Mouse (Mus musculus): ENCODE measurements at regions not wholly inside any gene's neighbourhood (a gene's known extent, or its start where the extent isn't known, plus 50 kb on each side); places are given as distances from the start of the nearest gene placed in this dataset.
"Not testable (repeated sequence)": the region's sequence is repeated elsewhere in the genome, so short reads cannot be mapped to it uniquely, and the experiment has no call there.

GRCm38 (mm10) chr4:3059511-3060054 is 107.5 kb upstream of the Vmn1r2 start:
- no peak overlapping the region for H3K27ac ChIP-seq (replicated peaks; ENCODE audit: low read depth, low read length)
- no peak overlapping the region for H3K9ac ChIP-seq (ENCODE audit: low read depth, low read length)
- H3K4me3 ChIP-seq (ENCODE audit: low read depth, low read length): no peak overlapping the region
- peak; percentile 7; the same call in 1 of the 2 replicates for ATAC-seq (ENCODE audit: low read depth)
- H3K4me1 ChIP-seq (ENCODE audit: control insufficient read depth, insufficient read depth, low read length): no peaks in the 10 kb centered on the region
- H3K4me2 ChIP-seq (ENCODE audit: low read depth, low read length): no peak overlapping the region
- 51% methylated on average over 2 of the region's 2 CpGs for WGBS
- no peak for DNase-seq (ENCODE audit: low spot score)
- no peaks in the 10 kb centered on the region for H3K27me3 ChIP-seq (replicated peaks; ENCODE audit: control insufficient read depth, insufficient read depth, low read length)
- H3K9me3 ChIP-seq (ENCODE audit: control insufficient read depth, low read length): peaks cover 66% of the 10 kb centered on the region
- H3K36me3 ChIP-seq (ENCODE audit: control insufficient read depth, insufficient read depth, low read length): no peaks in the 10 kb centered on the region

GRCm38 (mm10) chr4:3062027-3062605 is 105.0 kb upstream of the Vmn1r2 start:
- no peak for DNase-seq (ENCODE audit: low spot score)
- Histone ChIP-seq H3K36me3 (ENCODE audit: control insufficient read depth, insufficient read depth, low read length) (no peaks in the 10 kb centered on the region), H3K4me3 (ENCODE audit: low read depth, low read length) (no peak overlapping the region), H3K27me3 (replicated peaks; ENCODE audit: control insufficient read depth, insufficient read depth, low read length) (no peaks in the 10 kb centered on the region), H3K4me2 (ENCODE audit: low read depth, low read length) (no peak overlapping the region), H3K9ac (ENCODE audit: low read depth, low read length) (no peak overlapping the region), H3K27ac (replicated peaks; ENCODE audit: low read depth, low read length) (no peak overlapping the region), H3K4me1 (ENCODE audit: control insufficient read depth, insufficient read depth, low read length) (no peaks in the 10 kb centered on the region), H3K9me3 (ENCODE audit: control insufficient read depth, low read length) (peaks cover 74% of the 10 kb centered on the region)
- WGBS: 67% methylated on average over 2 of the region's 2 CpGs
- no peak for ATAC-seq (ENCODE audit: low read depth)

- Histone ChIP-seq H3K4me1 (ENCODE audit: control insufficient read depth, insufficient read depth, low read length) (no peaks in the 10 kb centered on the region), H3K27ac (replicated peaks; ENCODE audit: low read depth, low read length) (no peak overlapping the region), H3K9ac (ENCODE audit: low read depth, low read length) (no peak overlapping the region), H3K36me3 (ENCODE audit: control insufficient read depth, insufficient read depth, low read length) (no peaks in the 10 kb centered on the region), H3K27me3 (replicated peaks; ENCODE audit: control insufficient read depth, insufficient read depth, low read length) (no peaks in the 10 kb centered on the region), H3K4me2 (ENCODE audit: low read depth, low read length) (no peak overlapping the region), H3K9me3 (ENCODE audit: control insufficient read depth, low read length) (peaks cover 85% of the 10 kb centered on the region), H3K4me3 (ENCODE audit: low read depth, low read length) (no peak overlapping the region)
- no peak for ATAC-seq (ENCODE audit: low read depth)
- 49% methylated on average over 3 of the region's 3 CpGs for WGBS
- DNase-seq (ENCODE audit: low spot score): no peak
Measured at GRCm38 (mm10) chr4:3063966-3064365, 103.2 kb upstream of the Vmn1r2 start.

GRCm38 (mm10) chr4:3064571-3064970 is 102.5 kb upstream of the Vmn1r2 start:
- Histone ChIP-seq H3K9me3 (ENCODE audit: control insufficient read depth, low read length) (peaks cover 85% of the 10 kb centered on the region), H3K27me3 (replicated peaks; ENCODE audit: control insufficient read depth, insufficient read depth, low read length) (no peaks in the 10 kb centered on the region), H3K4me3 (ENCODE audit: low read depth, low read length) (no peak overlapping the region), H3K27ac (replicated peaks; ENCODE audit: low read depth, low read length) (no peak overlapping the region), H3K36me3 (ENCODE audit: control insufficient read depth, insufficient read depth, low read length) (no peaks in the 10 kb centered on the region), H3K9ac (ENCODE audit: low read depth, low read length) (no peak overlapping the region), H3K4me1 (ENCODE audit: control insufficient read depth, insufficient read depth, low read length) (no peaks in the 10 kb centered on the region), H3K4me2 (ENCODE audit: low read depth, low read length) (no peak overlapping the region)
- DNase-seq (ENCODE audit: low spot score) (no peak), ATAC-seq (ENCODE audit: low read depth) (no peak)
- WGBS: 25% methylated on average over 3 of the region's 3 CpGs

GRCm38 (mm10) chr4:3065335-3065734 is 101.8 kb upstream of the Vmn1r2 start:
- DNase-seq (ENCODE audit: low spot score); H3K36me3 ChIP-seq (ENCODE audit: control insufficient read depth, insufficient read depth, low read length); H3K4me3 ChIP-seq (ENCODE audit: low read depth, low read length); ATAC-seq (ENCODE audit: low read depth); H3K4me2 ChIP-seq (ENCODE audit: low read depth, low read length); H3K9ac ChIP-seq (ENCODE audit: low read depth, low read length); H3K27ac ChIP-seq (replicated peaks; ENCODE audit: low read depth, low read length); H3K4me1 ChIP-seq (ENCODE audit: control insufficient read depth, insufficient read depth, low read length); H3K27me3 ChIP-seq (replicated peaks; ENCODE audit: control insufficient read depth, insufficient read depth, low read length): not testable (repeated sequence)
- H3K9me3 ChIP-seq (ENCODE audit: control insufficient read depth, low read length): peaks cover 87% of the 10 kb centered on the region
- WGBS: 73% methylated on average over 3 of the region's 3 CpGs

- Histone ChIP-seq H3K4me2 (ENCODE audit: low read depth, low read length) (no peak overlapping the region), H3K27me3 (replicated peaks; ENCODE audit: control insufficient read depth, insufficient read depth, low read length) (no peaks in the 10 kb centered on the region), H3K36me3 (ENCODE audit: control insufficient read depth, insufficient read depth, low read length) (no peaks in the 10 kb centered on the region), H3K4me3 (ENCODE audit: low read depth, low read length) (no peak overlapping the region), H3K27ac (replicated peaks; ENCODE audit: low read depth, low read length) (no peak overlapping the region), H3K4me1 (ENCODE audit: control insufficient read depth, insufficient read depth, low read length) (no peaks in the 10 kb centered on the region), H3K9me3 (ENCODE audit: control insufficient read depth, low read length) (peaks cover 96% of the 10 kb centered on the region), H3K9ac (ENCODE audit: low read depth, low read length) (no peak overlapping the region)
- ATAC-seq (ENCODE audit: low read depth) (no peak), DNase-seq (ENCODE audit: low spot score) (no peak)
- WGBS: 79% methylated on average over 5 of the region's 5 CpGs
Measured at GRCm38 (mm10) chr4:3066051-3066736, 100.9 kb upstream of the Vmn1r2 start.

GRCm38 (mm10) chr4:3067265-3067664 is 99.9 kb upstream of the Vmn1r2 start:
- WGBS: 51% methylated on average over 2 of the region's 2 CpGs
- DNase-seq (ENCODE audit: low spot score) (no peak), ATAC-seq (ENCODE audit: low read depth) (peak; percentile 2; the same call in 1 of the 2 replicates)
- no peak overlapping the region for H3K4me2 ChIP-seq (ENCODE audit: low read depth, low read length)
- no peaks in the 10 kb centered on the region for H3K4me1 ChIP-seq (ENCODE audit: control insufficient read depth, insufficient read depth, low read length)
- H3K4me3 ChIP-seq (ENCODE audit: low read depth, low read length): no peak overlapping the region
- H3K36me3 ChIP-seq (ENCODE audit: control insufficient read depth, insufficient read depth, low read length): no peaks in the 10 kb centered on the region
- H3K9ac ChIP-seq (ENCODE audit: low read depth, low read length): no peak overlapping the region
- H3K9me3 ChIP-seq (ENCODE audit: control insufficient read depth, low read length): peaks cover 95% of the 10 kb centered on the region
- no peak overlapping the region for H3K27ac ChIP-seq (replicated peaks; ENCODE audit: low read depth, low read length)
- no peaks in the 10 kb centered on the region for H3K27me3 ChIP-seq (replicated peaks; ENCODE audit: control insufficient read depth, insufficient read depth, low read length)

GRCm38 (mm10) chr4:3067666-3068065 is 99.5 kb upstream of the Vmn1r2 start:
- DNase-seq (ENCODE audit: low spot score) (no peak), ATAC-seq (ENCODE audit: low read depth) (peak; percentile 45)
- Histone ChIP-seq H3K9ac (ENCODE audit: low read depth, low read length) (no peak overlapping the region), H3K36me3 (ENCODE audit: control insufficient read depth, insufficient read depth, low read length) (no peaks in the 10 kb centered on the region), H3K4me3 (ENCODE audit: low read depth, low read length) (no peak overlapping the region), H3K27me3 (replicated peaks; ENCODE audit: control insufficient read depth, insufficient read depth, low read length) (no peaks in the 10 kb centered on the region), H3K9me3 (ENCODE audit: control insufficient read depth, low read length) (peaks cover 95% of the 10 kb centered on the region), H3K4me1 (ENCODE audit: control insufficient read depth, insufficient read depth, low read length) (no peaks in the 10 kb centered on the region), H3K4me2 (ENCODE audit: low read depth, low read length) (no peak overlapping the region), H3K27ac (replicated peaks; ENCODE audit: low read depth, low read length) (no peak overlapping the region)
- 30% methylated on average over 2 of the region's 2 CpGs for WGBS
